Mouse (Mus musculus) lung, adult 10 weeks (tissue): ENCODE data around the gene Sspn. TPM values are rescaled to one million over a fixed set of nuclear protein-coding genes. Genes with fewer than 3 reads are reported as not detected.

Experiments
- polyA plus RNA-seq: library from polyadenylated mRNA; stranded (reverse); fragments of 350-450 nt; fragmentation: Illumina TruSeq; extraction: RNeasy Lipid Tissue Mini Kit (QIAGEN cat#74804); gene quantifications from one replicate; pipeline ENCODE4 v1.2.3, GENCODE M21; 2014; ENCODE audit warnings: low read depth, low replicate concordance; ENCODE audit not compliant: insufficient read depth

Gene Sspn
- polyA plus RNA-seq, result 8.1 TPM

GRCm38 (mm10) chr6:145931341-145931740 is at the start of gene Sspn:
Gene Sspn (plus strand): TSS chr6:145931641.

Other genes starting within 250 kb of the Sspn start
- gene Rassf8, start 184.9 kb upstream of the Sspn start, polyA plus RNA-seq, result 29.3 TPM
- 2.0 TPM for gene Bhlhe41, start 66.1 kb upstream of the Sspn start, polyA plus RNA-seq